Comparison of ENCODE assay signal across 17 mouse cellular contexts in the genomic region with DNA sequence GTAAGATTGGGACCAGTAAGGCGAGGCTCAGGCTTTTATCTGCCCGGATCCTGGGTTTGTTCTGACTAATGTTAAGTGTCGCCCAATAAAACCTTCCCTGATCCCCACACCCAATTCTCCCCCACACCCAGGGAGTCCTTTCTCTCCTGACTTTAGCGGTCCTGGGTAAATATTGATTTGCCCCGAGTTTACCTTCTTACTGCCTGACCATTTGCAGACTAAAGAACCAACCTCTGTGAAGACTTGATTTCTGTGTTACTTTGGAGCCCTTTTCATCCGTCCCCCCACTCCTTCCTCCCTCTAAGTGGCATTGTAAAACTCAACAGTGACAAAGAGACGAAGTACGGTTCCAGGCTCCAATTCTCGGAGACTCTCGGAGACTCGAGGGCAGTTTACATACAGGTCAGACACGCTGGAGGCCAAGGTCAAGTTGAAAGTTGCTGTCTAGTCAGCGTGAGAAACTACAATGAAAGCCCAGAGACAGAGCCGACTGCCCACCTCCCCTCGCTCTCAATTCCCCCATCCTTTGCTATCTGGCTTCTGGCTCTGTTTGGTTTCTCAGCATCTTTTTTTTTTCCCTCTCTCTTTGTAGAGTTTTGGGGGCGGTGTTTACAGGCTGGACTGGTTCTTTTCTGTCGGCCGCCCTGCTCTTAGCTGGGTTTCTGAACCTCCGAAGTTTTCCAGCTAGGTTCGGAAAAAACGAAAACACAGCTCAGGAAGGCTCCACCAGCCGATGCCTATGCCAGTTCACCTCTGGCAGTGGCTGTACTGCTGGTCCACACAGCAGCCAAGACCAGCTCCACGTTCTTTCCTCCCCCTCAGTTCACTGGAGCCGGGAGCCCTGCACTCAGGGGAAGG. TPM values are rescaled to one million over a fixed set of nuclear protein-coding genes. Genes with fewer than 3 reads are reported as not detected.
DNase-seq lines count a peak whose midpoint lies in the region; ATAC-seq and TF ChIP-seq lines count a peak whose summit lies in the region.
"Had no signal": no experiment of that assay in that cellular context is flagged by ENCODE, and none has a peak within 500 bp of the region (broad histone marks: within the 10 kb centered on the region; RNA-seq: fewer than 3 reads in every experiment).

No protein-coding gene starts in this region.

- H3K27ac ChIP-seq in intestine, postnatal 0 days (ENCODE audit: low read depth, low read length), result no peak overlapping the region
- H3K27ac ChIP-seq in intestine, embryonic 16.5 days (ENCODE audit: low read length), result no peak overlapping the region
- no peak overlapping the region for H3K27ac ChIP-seq in neural tube, embryonic 15.5 days (replicated peaks)
- H3K27ac ChIP-seq in embryonic facial prominence, embryonic 10.5 days (replicated peaks), result no peak overlapping the region
- H3K27ac ChIP-seq: forebrain, embryonic 10.5 days; heart, embryonic 15.5 days; liver, embryonic 13.5 days; neural tube, embryonic 13.5 days had no signal

- no peak overlapping the region for H3K9ac ChIP-seq in intestine, postnatal 0 days (ENCODE audit: low read depth, low read length)
- no peak overlapping the region for H3K9ac ChIP-seq in intestine, embryonic 16.5 days (ENCODE audit: low read depth, low read length)
- H3K9ac ChIP-seq in neural tube, embryonic 15.5 days (replicated peaks), result no peak overlapping the region
- H3K9ac ChIP-seq: heart, embryonic 15.5 days; liver, embryonic 13.5 days; neural tube, embryonic 13.5 days had no signal

- TF ChIP-seq CTCF in intestine, postnatal 0 days (IDR thresholded peaks at IDR 0.05; ENCODE audit: low read depth), result no peak

- WGBS in intestine, postnatal 0 days, result 3% methylated on average over 24 of the region's 24 CpGs
- 4% methylated on average over 24 of the region's 24 CpGs for WGBS in intestine, embryonic 16.5 days
- WGBS in neural tube, embryonic 15.5 days, result 1% methylated on average over 24 of the region's 24 CpGs
- 1% methylated on average over 24 of the region's 24 CpGs for WGBS in embryonic facial prominence, embryonic 10.5 days

- no peak overlapping the region for H3K4me2 ChIP-seq in intestine, postnatal 0 days (replicated peaks; ENCODE audit: low read depth)
- no peak overlapping the region for H3K4me2 ChIP-seq in intestine, embryonic 16.5 days (ENCODE audit: low read depth, low read length)
- no peak overlapping the region for H3K4me2 ChIP-seq in neural tube, embryonic 15.5 days
- H3K4me2 ChIP-seq: heart, embryonic 15.5 days; liver, embryonic 13.5 days; neural tube, embryonic 13.5 days had no signal

- no peaks in the 10 kb centered on the region for H3K36me3 ChIP-seq in intestine, postnatal 0 days (ENCODE audit: control insufficient read depth, insufficient read depth)
- no peaks in the 10 kb centered on the region for H3K36me3 ChIP-seq in intestine, embryonic 16.5 days (ENCODE audit: control insufficient read depth, insufficient read depth, low read length)
- H3K36me3 ChIP-seq in neural tube, embryonic 15.5 days, result no peaks in the 10 kb centered on the region
- no peaks in the 10 kb centered on the region for H3K36me3 ChIP-seq in embryonic facial prominence, embryonic 10.5 days (replicated peaks)
- H3K36me3 ChIP-seq: forebrain, embryonic 10.5 days; heart, embryonic 15.5 days; liver, embryonic 13.5 days; neural tube, embryonic 13.5 days had no signal

- ATAC-seq in intestine, postnatal 0 days, result no peak
- no peak for ATAC-seq in intestine, embryonic 16.5 days
- ATAC-seq in neural tube, embryonic 15.5 days (ENCODE audit: low FRiP score), result no peak

- H3K4me3 ChIP-seq in intestine, postnatal 0 days (ENCODE audit: low read depth, low read length), result peak overlapping the region; percentile 2; the same call in 1 of the 2 replicates
- H3K4me3 ChIP-seq in intestine, embryonic 16.5 days (ENCODE audit: low read length), result no peak overlapping the region
- no peak overlapping the region for H3K4me3 ChIP-seq in neural tube, embryonic 15.5 days (replicated peaks)
- H3K4me3 ChIP-seq in embryonic facial prominence, embryonic 10.5 days, result no peak overlapping the region
- H3K4me3 ChIP-seq: forebrain, embryonic 10.5 days; heart, embryonic 15.5 days; liver, embryonic 13.5 days; neural tube, embryonic 13.5 days had no signal

- peaks cover 88% of the 10 kb centered on the region for H3K27me3 ChIP-seq in intestine, postnatal 0 days (replicated peaks; ENCODE audit: control insufficient read depth, insufficient read depth, low read length)
- peaks cover 79% of the 10 kb centered on the region for H3K27me3 ChIP-seq in intestine, embryonic 16.5 days (replicated peaks; ENCODE audit: control insufficient read depth, insufficient read depth, low read length)
- H3K27me3 ChIP-seq in neural tube, embryonic 15.5 days (replicated peaks), result peaks cover 79% of the 10 kb centered on the region
- H3K27me3 ChIP-seq in embryonic facial prominence, embryonic 10.5 days (replicated peaks; ENCODE audit: low read depth, poor library complexity, severe bottlenecking), result peaks cover 99% of the 10 kb centered on the region

- H3K4me1 ChIP-seq in intestine, postnatal 0 days (replicated peaks; ENCODE audit: control insufficient read depth, insufficient read depth, low read length), result no peaks in the 10 kb centered on the region
- H3K4me1 ChIP-seq in intestine, embryonic 16.5 days (ENCODE audit: control insufficient read depth, insufficient read depth, low read length), result peaks cover 11% of the 10 kb centered on the region
- H3K4me1 ChIP-seq in neural tube, embryonic 15.5 days, result peaks cover 11% of the 10 kb centered on the region
- peaks cover 14% of the 10 kb centered on the region for H3K4me1 ChIP-seq in embryonic facial prominence, embryonic 10.5 days

- no peaks in the 10 kb centered on the region for H3K9me3 ChIP-seq in intestine, postnatal 0 days (ENCODE audit: control insufficient read depth)
- no peaks in the 10 kb centered on the region for H3K9me3 ChIP-seq in intestine, embryonic 16.5 days (ENCODE audit: control insufficient read depth, low read length)
- H3K9me3 ChIP-seq in neural tube, embryonic 15.5 days (replicated peaks), result no peaks in the 10 kb centered on the region
- no peaks in the 10 kb centered on the region for H3K9me3 ChIP-seq in embryonic facial prominence, embryonic 10.5 days
- H3K9me3 ChIP-seq: forebrain, embryonic 10.5 days; heart, embryonic 15.5 days; liver, embryonic 13.5 days; neural tube, embryonic 13.5 days had no signal

- DNase-seq in neural tube, embryonic 10.5 days (ENCODE audit: extremely low spot score, low spot score), result peak; percentile 71
- peak; percentile 61 for DNase-seq in embryonic facial prominence, embryonic 10.5 days (ENCODE audit: low spot score)
- DNase-seq in naive thymus-derived CD4-positive, alpha-beta T cell, adult 2 months (ENCODE audit: low read depth), result peak; percentile 17
- no peak for DNase-seq in testis, postnatal 14 days (ENCODE audit: low spot score)
- no peak for DNase-seq in spleen, adult 18-20 months
- DNase-seq: adrenal gland, adult 8-10 months; gastrocnemius, postnatal 14 days; kidney, adult 11 months; liver, embryonic 13.5 days; right cerebral cortex, postnatal 14 days had no signal

RNA-seq across cellular contexts. Expression of gene Hoxa13, which starts 2.0 kb away (rescaled TPM):
- polyA plus RNA-seq in intestine, postnatal 0 days (2015; fragmentation: Nextera tagmentation; extraction: Ambion mirVana), result not detected in 2 replicates
- 0.24 and 0.45 TPM in 2 replicates for polyA plus RNA-seq in intestine, embryonic 16.5 days (2015; fragmentation: Nextera tagmentation; extraction: Ambion mirVana)
- polyA plus RNA-seq in neural tube, embryonic 15.5 days (2015; fragmentation: Nextera tagmentation; extraction: Ambion mirVana), result 0.08 and 0.26 TPM in 2 replicates
- not detected in 2 replicates for polyA plus RNA-seq in embryonic facial prominence, embryonic 10.5 days (2016; fragmentation: Nextera tagmentation; extraction: Ambion mirVana)
- polyA plus RNA-seq: forebrain, embryonic 10.5 days; heart, embryonic 15.5 days; liver, embryonic 13.5 days; stomach, embryonic 14.5 days had no signal

RNA-seq across cellular contexts. Expression of gene Hoxa11, which starts 17.1 kb away (rescaled TPM):
- 1.1 TPM in 1 of 2 replicates, not detected in the other for polyA plus RNA-seq in intestine, postnatal 0 days (2015; fragmentation: Nextera tagmentation; extraction: Ambion mirVana)
- 1.4 and 1.9 TPM in 2 replicates for polyA plus RNA-seq in intestine, embryonic 16.5 days (2015; fragmentation: Nextera tagmentation; extraction: Ambion mirVana)
- polyA plus RNA-seq in neural tube, embryonic 15.5 days (2015; fragmentation: Nextera tagmentation; extraction: Ambion mirVana), result 4.3 and 9.6 TPM in 2 replicates
- not detected in 2 replicates for polyA plus RNA-seq in embryonic facial prominence, embryonic 10.5 days (2016; fragmentation: Nextera tagmentation; extraction: Ambion mirVana)
- polyA plus RNA-seq: forebrain, embryonic 10.5 days; heart, embryonic 15.5 days; liver, embryonic 13.5 days; stomach, embryonic 14.5 days had no signal

RNA-seq across cellular contexts. Expression of gene Hoxa10, which starts 22.0 kb away (rescaled TPM):
- 0.17 and 7.8 TPM in 2 replicates for polyA plus RNA-seq in intestine, postnatal 0 days (2015; fragmentation: Nextera tagmentation; extraction: Ambion mirVana)
- polyA plus RNA-seq in intestine, embryonic 16.5 days (2015; fragmentation: Nextera tagmentation; extraction: Ambion mirVana), result 8.6 and 10.0 TPM in 2 replicates
- polyA plus RNA-seq in neural tube, embryonic 15.5 days (2015; fragmentation: Nextera tagmentation; extraction: Ambion mirVana), result 48.9 and 69.7 TPM in 2 replicates
- polyA plus RNA-seq in embryonic facial prominence, embryonic 10.5 days (2016; fragmentation: Nextera tagmentation; extraction: Ambion mirVana), result not detected in 2 replicates
- polyA plus RNA-seq: forebrain, embryonic 10.5 days; stomach, embryonic 14.5 days had no signal

RNA-seq across cellular contexts. Expression of gene Hoxa9, which starts 31.8 kb away (rescaled TPM):
- polyA plus RNA-seq in intestine, postnatal 0 days (2015; fragmentation: Nextera tagmentation; extraction: Ambion mirVana), result 1.1 and 3.0 TPM in 2 replicates
- 3.0 and 3.2 TPM in 2 replicates for polyA plus RNA-seq in intestine, embryonic 16.5 days (2015; fragmentation: Nextera tagmentation; extraction: Ambion mirVana)
- polyA plus RNA-seq in neural tube, embryonic 15.5 days (2015; fragmentation: Nextera tagmentation; extraction: Ambion mirVana), result 64.3 and 77.5 TPM in 2 replicates
- not detected in 2 replicates for polyA plus RNA-seq in embryonic facial prominence, embryonic 10.5 days (2016; fragmentation: Nextera tagmentation; extraction: Ambion mirVana)
- polyA plus RNA-seq: forebrain, embryonic 10.5 days had no signal

RNA-seq across cellular contexts. Expression of gene Hoxa7, which starts 41.0 kb away (rescaled TPM):
- polyA plus RNA-seq in intestine, postnatal 0 days (2015; fragmentation: Nextera tagmentation; extraction: Ambion mirVana), result 5.6 and 6.2 TPM in 2 replicates
- polyA plus RNA-seq in intestine, embryonic 16.5 days (2015; fragmentation: Nextera tagmentation; extraction: Ambion mirVana), result 6.0 and 8.2 TPM in 2 replicates
- polyA plus RNA-seq in neural tube, embryonic 15.5 days (2015; fragmentation: Nextera tagmentation; extraction: Ambion mirVana), result 86.8 and 109 TPM in 2 replicates
- 0.15 TPM in 1 of 2 replicates, not detected in the other for polyA plus RNA-seq in embryonic facial prominence, embryonic 10.5 days (2016; fragmentation: Nextera tagmentation; extraction: Ambion mirVana)
- polyA plus RNA-seq: forebrain, embryonic 10.5 days had no signal

Comparison
In these comparisons a context has a peak if more than half of its experiments do, and no peak if none do; other contexts are left out.
1. DNase-seq: peak in neural tube, embryonic 10.5 days (single experiment), embryonic facial prominence, embryonic 10.5 days (single experiment) and naive thymus-derived CD4-positive, alpha-beta T cell, adult 2 months (single experiment); none in testis, postnatal 14 days (single experiment) and spleen, adult 18-20 months (0 of 2).